Mouse (Mus musculus): ENCODE results near the gene Mlst8.

DNA sequence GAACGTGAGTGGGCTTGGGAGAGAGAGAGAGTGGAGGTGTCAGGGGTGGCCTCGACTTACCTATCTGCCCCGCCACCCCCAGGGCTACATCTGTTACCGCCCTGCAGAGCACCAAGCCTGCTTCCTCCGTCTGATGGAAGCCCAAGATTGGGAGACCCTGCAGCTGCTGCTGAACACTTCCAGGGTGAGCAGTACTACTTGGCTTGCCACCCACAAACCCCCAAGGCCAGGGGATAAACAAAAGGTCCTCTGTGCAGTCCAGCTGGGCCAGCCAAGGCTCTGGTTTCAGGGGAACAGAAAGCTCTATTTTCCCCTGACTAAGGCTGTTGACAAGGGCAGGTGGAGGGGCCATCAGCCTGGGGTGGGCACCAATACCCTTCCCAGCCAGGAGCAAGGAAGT is 4.3 kb downstream of the Mlst8 start:
- TF ChIP-seq CTCF (conservative IDR thresholded peaks at IDR 0.05; ENCODE audit: low read length) (no peak), NANOG (IDR thresholded peaks at IDR 0.05; ENCODE audit: borderline replicate concordance, low read length) (no peak)
